Mouse (Mus musculus) heart, adult 11 months (tissue): ENCODE results near the gene Ppp1r36.
A peak's percentile ranks its signal among the peaks of the same experiment; 100 is the strongest.

ENCODE experiments used
- DNase-seq: peaks from one replicate; pipeline ENCODE4 v3.0.0; 2022

Ppp1r36 gene

DNA sequence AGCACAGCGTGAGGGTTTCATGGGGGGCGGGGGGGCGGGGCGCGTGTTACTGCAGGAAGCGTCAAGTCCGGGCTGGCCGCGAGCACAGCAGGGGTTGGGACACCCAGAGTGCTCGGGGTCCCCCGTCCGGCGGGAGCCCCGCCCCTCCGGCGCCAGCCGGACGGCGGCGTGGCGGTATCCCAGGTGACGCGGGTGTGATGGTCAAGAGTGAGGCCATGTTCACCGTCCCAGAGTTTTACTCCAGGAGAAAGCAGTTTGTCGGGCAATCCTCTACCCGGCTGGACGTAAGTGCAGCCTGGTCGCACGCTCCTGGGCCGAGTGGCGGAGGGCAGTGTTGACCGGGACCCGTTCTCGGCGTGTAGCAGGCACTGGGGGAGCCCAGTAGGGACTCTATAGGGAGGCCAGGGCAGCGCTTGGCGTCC is at the start of gene Ppp1r36:
Ppp1r36 (plus strand) TSS at position 106 of the 422 bp plus-strand sequence.
- DNase-seq: peak; percentile 95

DNA sequence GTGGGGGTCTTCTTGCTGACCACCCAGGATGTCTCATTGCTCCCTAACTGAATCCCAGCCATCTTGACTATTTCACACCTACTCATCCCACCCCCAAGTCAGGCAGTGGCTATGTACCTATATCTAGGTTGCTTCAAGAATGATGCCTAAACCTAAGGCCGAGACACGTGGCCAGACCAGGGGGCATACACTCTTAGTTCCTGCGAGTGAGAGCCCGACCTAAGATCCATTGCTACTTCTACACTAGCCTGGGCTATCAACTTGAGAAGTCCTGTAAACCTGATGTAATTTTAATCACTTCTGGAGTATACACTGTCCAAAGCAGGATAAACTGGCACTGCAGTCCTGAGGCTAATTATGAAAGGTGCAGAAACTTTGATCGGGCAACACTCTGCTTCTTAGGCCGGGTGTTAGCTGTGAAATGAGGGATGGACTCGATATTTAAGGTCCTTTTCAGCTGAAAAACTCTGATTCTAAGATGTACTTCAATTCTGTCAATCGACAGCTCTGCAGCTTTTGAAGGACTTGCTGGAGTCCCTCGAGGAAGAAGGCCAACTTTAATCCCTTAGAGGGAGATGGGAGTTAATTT is 49.0 kb upstream of the Ppp1r36 start:
- no peak for DNase-seq

DNA sequence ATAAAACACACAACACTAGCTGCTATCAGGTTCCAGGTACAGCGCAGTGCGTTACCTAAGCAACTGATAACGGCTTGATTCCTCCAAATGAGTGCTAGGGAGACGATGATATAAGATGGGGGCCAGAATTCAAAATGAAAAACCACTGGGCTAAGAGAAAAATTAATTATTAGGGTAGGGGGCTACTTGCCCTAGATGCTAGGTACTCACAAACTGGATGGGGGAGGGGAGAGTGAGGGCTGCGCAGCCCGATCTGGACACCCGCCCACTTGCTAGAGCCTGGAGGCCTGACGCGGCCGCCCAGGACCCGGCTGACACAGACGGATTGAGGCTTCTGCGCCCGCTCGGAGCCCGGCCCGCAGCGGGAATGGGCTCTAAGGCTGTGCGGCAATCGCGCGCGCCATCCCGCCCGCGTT is 48.5 kb upstream of the Ppp1r36 start:
- DNase-seq: no peak

DNA sequence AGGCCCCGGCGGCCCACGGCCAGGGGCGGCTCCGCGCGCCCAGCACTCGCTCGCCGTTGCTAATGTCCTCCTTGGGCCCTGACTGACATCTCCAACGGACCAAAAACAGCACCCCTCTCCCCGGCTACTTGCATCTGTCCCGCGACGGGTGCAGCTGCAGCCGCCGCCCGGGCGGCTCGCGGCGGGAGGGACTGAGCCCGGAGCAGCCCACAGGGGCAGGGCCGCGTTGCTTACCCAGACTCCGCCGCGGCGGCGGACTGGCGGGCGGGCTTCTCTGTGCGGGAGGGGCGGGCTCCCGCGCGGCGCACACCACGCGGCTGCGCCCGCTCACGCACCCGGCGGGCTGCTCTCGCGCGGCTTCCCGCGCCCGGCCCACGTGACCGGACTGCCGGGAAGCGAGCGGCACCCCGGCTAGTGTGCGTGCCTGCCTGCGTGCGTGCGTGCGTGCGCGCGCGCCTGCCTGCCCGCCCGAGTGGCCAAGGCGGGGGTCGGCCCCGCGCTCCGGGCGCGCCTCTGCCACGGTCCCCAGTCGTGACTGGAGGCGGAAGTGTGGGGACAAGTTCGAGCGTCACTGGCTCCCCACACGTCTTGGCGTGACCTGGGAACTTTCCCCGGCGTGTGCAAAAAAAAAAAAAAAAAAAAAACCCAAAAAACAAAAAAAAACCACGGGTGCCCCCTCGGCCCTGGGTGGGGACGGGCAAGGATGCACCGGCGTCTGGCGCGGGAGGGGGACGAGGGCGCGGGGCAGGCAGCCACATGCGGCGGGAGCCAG is 47.9 kb upstream of the Ppp1r36 start, which contains the start of gene Zbtb25:
Zbtb25 (minus strand) TSS at position 397 of the 772 bp plus-strand sequence.
- DNase-seq: peak; percentile 99

DNA sequence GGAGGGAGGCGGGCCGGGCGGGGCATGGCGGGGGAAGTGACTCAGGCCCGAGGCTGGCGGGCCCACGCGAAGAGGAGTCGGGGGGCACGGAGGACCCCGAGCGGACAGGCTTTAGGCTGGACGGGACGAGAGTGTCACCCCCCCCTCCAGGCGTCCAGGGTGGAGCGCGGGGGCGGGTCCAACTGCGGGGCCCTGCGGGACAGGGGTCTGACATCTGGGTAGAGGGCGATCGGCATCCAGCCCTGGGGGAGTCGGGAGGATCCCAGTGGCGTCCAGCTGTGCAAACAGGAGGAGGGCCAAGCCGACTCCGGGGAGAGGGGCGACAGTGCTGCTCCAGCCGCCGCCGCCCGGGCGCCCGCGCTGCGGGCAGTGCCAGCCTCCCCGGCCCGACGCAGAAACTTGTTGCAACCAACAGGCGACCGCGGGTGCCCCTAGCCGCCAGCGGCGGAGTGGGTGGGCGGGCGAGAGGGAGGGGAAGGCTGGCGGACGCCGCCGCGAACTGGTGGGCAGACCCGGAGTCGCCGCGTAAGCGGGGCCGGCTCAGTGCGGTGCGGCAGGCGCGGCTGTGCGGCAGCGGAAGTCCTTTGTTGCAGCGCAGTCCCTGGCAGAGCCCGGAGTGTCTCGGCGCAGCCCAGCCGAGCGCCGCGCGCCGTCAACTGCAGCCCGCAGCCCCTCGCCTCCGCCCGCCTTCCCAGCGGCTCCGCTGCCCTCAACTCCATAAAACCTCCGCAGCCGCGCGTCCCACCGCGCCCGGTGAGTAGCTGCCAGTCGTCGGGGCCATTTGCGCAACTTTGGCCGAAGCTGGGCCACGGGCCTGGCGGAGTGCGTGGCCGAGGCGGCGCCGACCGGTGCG is 47.1 kb upstream of the Ppp1r36 start, which contains the start of gene Zbtb1:
Zbtb1 (plus strand) TSS at position 289 of the 853 bp plus-strand sequence.
- peak; percentile 99 for DNase-seq

DNA sequence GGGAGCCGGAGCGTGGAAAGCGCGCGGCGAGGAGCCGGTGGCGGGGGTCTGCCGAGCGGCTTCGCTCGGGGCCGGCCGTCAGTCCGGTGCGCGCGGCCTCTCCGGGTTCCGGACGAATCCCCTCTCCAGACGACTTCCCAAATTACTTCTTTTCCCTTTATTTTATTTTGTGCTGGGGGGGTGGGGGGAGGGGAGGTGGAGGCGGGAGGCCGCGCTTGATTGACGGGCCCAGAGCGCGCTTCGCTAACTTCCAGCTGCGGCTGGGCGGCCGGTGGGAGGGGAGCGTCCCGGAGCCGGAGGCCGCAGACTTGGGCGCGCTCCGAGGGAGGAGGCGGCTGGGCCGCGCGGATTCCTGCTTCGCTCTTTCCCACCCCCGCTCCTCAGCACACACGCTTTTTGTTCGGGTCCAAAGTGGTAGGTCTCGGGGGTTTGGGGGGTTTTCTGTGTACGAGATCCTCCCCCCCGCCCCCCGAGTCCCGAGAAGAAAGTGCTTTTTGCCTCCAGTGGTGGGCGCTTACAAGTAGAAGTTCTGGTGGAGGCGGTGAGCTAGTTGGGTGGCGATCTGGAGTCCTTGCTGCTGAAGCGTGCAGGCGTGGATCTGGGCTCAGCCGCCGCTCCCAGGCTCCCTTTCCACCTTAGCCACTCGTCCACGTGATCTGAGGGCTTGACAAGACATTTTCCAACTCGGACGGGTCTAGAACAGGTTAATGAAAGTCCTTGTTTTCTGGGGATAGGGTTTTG is 46.3 kb upstream of the Ppp1r36 start:
- DNase-seq: peak; percentile 99

DNA sequence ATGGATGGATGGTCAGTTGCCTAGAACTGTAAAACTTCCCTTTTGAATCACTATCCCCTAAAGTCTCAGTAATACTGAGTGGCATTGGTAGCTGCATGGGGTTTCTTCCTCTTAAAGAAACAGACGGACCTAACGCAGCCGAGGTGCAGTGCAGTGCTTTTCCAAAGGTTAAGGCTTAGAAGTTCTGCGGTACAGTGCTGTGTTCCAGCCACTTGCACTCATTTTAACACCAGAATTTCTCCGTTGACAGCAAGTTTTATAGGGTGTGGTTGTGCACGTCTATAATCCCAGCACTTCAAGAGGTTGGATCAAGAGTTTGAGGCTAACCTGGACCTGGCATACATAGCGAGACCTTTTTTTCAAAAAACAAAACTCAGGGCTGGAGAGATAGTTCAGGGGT is 45.3 kb upstream of the Ppp1r36 start:
- DNase-seq: no peak

DNA sequence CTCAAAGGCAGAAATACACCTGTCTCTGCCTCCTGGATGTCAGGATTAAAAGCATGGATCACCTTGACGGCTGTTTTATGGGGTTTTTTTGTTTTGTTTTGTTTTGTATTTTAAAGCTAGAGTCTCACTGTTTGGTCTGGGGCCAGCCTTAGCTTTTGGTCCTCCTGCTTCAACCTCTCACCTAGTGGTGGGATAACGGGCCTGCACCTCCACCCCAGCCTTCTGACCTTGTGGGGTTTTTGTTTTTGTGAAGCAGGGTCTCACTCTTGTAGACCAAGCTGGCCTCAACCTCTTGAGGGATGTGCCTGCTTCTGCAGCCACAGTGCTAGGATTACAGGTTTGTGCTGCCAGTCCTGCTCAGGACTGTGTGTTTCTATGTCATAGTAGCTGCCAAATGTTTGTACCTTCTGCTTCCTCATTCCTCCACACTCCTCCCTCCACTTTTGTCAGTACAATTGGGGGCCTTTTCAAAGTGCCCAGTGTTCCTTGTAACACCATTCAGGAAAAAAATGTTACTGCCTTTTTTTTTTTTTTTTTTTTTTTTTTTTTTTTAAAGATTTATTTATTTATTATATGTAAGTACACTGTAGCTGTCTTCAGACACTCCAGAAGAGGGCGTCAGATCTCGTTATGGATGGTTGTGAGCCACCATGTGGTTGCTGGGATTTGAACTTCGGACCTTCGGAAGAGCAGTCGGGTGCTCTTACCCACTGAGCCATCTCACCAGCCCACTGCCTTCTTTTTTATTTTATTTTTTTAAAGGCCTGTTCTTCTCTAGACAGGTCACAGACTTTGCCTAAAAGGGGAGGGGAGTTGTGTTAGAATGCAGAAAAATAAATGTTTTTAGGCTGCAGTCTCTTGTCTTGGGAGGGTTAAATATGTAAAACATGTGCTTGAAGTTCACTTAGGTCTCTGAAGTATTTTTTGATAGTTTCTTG is 44.2 kb upstream of the Ppp1r36 start:
- DNase-seq: no peak

DNA sequence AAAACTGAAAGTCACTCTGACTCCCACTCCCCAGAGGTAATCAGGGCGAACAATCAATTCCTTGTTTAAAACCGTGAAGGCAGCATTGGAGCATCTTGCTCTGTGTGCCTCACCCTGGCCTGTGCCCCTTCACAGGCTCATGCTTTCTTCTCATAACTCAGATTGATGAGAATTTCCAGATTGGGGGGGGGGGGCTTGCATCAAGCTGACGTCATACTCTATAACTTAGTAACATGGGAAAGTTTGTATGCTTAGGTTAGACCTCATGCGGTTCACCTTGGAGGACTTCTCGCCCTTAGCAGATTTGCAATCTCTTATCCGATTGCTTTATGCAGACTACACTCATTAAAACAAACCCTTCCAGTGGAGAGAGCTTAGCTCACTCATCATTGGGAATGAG is 43.3 kb upstream of the Ppp1r36 start:
- no peak for DNase-seq

DNA sequence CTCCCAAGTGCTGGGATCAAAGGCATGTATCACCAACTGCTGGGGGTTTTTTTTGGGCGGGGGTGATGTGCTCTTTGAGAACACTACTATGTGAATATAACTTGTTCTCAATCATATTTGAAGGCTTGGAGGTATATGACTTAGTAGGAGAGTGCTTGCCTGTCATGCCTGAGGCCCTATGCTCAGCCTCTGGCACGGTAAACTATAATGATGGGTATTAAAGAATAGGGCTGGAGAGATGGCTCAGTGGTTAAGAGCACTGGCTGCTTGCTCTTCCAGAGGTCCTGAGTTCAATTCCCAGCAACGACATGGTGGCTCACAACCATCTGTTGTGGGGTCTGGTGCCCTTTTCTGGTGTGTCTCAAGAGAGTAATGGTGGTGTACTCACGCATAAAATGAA is 42.4 kb upstream of the Ppp1r36 start:
- DNase-seq: no peak

DNA sequence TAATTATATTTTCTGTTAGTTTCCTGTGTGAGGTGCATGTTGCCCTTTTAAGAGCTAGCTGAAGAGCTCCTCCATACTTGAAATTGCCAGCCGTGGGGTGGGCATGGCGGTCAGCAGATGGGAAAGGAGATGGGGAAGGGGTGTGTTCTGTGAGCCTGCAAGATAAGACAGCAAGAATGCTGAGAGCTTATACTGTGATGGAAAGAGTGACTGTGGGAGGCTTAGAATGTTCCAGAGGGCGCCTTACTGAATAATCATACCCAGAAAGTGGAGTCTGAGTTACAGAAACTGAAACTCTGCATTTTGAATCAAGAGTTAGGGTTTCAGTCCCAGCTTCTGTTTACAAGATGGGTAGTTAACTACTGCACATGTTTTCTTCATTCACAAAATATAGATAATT is 41.8 kb upstream of the Ppp1r36 start:
- DNase-seq: no peak

DNA sequence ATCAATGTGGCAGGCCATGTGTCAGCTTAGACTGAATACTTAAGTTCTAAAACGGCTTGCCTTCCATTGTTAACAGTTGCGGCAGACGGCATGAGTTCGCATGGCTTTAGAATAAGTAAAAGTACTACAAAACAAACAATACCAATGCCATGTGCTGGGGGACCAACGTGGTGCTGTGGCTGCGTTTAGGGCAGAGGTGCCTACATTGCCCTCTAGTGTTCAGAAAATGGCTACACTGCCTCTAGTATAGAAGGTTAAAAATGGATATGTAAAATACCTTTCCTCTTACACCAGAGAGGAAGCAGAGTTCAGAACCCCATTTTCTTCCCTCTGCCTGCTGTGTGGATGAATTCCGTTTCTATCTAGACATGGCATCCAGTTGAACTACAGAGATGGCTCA is 40.7 kb upstream of the Ppp1r36 start:
- DNase-seq: no peak

DNA sequence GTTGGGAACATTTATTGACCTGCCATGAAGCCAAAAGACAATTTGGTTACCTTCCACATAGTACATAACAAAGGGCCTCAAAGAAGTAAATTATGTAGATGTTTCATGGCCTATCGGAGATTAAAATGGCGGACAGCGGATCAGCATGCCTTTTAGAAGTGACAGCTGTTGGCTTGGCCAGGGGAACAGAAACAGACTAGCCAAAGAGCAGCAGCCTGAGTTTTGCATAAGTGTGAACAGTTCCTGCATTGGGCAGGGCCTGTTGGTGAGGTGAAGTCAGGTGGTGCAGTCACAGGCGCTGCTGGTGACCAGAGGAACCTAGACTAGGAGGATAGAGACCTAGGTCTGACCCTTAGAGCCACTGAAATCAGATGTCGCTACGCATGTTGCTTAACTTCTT is 40.3 kb upstream of the Ppp1r36 start:
- DNase-seq: no peak

DNA sequence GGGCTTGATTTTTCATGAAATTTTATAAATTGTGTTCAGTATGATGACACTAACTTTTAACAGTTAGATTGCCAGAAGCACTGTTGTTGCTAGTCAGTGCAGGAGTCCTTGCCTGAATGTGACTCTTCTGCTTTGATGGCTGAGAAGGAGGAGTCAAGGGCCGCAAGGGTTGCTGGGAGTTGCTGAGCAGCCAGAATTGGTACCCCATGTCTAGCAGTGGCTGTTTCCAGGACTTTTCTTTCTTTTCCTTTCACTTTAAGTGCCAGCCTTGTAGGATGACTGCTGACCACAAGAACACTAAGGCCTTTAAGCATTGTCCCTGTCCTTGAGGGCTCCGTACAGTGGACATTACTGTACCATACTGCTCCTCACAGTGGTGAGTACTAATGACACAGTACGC is 39.6 kb upstream of the Ppp1r36 start:
- no peak for DNase-seq

DNA sequence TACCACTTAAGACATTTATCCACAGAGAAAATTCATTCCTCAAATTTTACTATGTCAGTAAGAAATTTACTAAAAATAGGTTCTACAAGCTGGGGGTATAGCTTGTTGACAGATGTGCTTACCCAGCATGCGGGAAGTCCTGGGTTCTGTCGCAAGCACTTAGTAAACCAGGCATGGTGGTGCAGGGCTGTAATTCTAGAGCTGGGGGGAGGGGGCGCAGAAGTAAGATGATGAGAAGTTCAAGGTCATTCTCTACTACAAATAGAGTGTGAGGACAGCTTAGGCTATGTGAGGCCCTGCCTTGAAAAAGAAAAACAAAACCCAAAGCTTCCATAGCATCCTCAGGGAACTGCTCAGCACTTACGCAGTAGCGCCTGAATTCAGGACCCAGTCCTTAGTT is 38.8 kb upstream of the Ppp1r36 start:
- no peak for DNase-seq

DNA sequence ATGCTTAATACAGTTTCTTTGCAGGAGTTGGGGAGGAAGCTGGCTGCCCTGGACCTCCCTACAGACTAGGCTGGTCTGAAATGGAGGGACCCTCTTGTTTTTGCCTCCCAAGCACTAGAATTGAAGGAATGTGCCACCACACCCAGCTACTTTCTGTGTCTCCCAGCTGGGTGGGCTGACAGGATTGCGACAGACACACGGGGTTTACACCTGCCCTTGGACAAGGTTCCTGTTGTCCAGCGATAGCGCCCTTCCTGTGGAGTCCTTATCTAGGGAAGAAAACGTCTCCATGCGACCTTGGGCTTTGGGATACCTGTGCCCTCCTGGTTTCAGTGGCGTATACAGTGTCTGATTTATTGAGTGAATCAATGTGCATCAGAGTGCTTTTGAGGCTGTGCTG is 37.2 kb upstream of the Ppp1r36 start:
- DNase-seq: no peak

DNA sequence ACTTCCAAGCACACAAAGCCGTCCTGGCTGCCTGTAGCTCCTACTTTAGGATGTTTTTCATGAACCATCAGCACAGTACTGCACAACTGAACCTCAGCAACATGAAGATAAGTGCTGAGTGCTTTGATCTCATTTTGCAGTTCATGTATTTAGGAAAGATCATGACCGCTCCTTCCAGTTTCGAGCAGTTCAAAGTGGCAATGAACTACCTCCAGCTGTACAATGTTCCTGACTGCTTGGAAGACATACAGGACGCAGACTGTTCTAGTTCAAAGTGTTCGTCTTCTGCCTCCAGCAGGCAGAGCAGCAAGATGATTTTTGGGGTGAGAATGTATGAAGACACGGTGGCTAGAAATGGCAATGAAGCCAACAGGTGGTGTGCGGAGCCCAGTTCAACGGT is 32.0 kb upstream of the Ppp1r36 start:
- DNase-seq: peak; percentile 36

DNA sequence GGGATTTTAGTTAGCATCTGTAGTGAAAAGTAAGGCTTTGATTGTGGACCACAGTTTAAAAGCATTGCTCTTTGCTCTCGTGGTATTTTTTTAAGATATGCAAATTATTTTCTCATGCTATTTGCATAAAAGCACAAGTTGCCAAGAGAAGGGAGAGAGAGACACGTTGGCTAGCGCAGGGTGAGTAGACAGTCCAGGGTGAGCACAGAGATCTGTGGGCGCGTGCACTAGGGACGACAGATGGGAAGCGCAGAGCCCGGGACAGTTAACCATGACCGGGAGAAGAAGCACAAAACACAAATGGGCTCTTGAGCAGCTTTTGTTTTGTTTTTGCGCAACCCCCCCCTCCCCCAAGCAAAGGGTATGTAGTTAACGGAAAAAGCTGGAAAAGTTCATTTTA is 28.5 kb upstream of the Ppp1r36 start:
- DNase-seq: peak; percentile 44

DNA sequence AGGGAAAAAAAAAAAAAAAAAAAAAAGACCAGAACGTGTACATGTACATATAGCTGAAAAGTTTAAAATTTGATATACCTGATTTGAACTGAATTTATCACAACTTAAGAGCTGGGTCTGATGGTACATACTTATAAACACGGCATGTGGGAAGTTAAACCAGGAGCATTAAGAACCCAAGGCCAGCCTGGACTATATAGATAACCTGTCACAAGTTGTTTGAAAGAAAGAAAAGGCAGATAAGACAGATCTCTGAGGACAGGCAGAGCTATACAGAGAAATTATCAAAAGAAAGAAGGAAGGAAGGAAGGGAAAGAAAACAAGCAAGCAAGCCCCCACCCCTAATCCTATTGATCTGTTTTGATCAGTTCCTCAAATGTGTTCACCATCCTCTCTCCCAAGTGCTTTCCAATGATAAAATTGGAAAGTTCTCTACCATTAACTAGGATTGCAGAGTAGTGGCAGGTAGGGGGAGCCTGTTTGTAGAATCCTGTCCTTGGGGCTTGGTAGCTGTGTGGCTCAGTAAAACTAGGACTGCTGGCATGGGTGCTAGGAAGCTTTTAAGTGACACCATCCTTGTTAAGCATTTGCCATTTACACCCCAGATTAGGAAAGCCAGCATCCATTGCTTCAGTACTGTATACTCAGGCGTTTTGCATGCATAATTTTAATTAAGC is 25.6 kb upstream of the Ppp1r36 start:
- DNase-seq: peak; percentile 57

DNA sequence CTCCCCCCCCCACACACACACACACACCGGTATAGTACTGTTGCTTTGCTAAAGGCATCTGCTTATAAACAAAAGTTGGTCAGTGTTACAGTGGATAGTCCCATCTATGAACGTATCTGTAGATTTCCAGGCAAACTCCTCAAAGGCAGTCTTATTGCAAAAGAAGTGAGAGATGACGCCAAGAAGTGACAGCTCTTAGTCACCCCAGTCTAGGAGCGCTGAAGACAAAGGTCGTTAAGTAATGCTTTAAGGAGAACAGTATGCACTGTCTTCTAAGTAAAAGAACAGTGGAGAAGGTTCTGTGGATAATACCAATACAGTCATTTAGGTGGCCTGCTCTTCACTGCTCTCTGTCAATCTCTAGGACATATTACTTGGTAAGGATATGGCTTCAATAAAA is 24.4 kb upstream of the Ppp1r36 start:
- no peak for DNase-seq

DNA sequence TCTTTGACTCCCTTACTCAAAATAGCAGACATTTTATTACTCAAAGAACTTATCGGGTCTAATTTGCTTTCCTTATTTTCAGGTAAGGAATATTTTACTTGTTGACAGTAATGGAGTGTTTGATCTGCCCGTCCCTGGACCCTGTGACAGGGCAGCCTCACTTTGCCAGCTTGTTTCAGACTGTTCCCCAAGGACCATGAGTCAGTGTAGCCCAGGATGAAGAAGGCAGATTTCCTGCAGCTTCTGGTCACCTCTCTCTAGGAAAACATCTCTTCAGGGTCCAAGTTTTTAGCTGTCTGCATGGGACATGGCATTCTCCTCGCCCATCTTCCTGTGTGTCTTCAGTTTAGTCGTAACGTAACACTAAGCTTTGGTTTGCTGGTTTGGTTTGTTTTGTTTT is 20.1 kb upstream of the Ppp1r36 start:
- DNase-seq: peak; percentile 75
